Mouse (Mus musculus): ENCODE results near the gene Mark3.

The Mark3 gene

GRCm38 (mm10) chr12:111562276-111562814, 12.0 kb upstream of the Mark3 start:
- no peak for DNase-seq

GRCm38 (mm10) chr12:111563076-111563629, 11.2 kb upstream of the Mark3 start:
- no peak for DNase-seq

GRCm38 (mm10) chr12:111565363-111565762, 9.0 kb upstream of the Mark3 start:
- DNase-seq, result peak; percentile 67

GRCm38 (mm10) chr12:111568836-111569235, 5.5 kb upstream of the Mark3 start:
- DNase-seq, result no peak

- DNase-seq, result no peak
Measured at GRCm38 (mm10) chr12:111572406-111572805, 1.9 kb upstream of the Mark3 start.

GRCm38 (mm10) chr12:111573315-111573714, 1.0 kb upstream of the Mark3 start:
- no peak for DNase-seq

GRCm38 (mm10) chr12:111574887-111575838, 840 bp downstream of the Mark3 start:
- peak; percentile 39 for DNase-seq

GRCm38 (mm10) chr12:111583058-111583457, 8.7 kb downstream of the Mark3 start:
- DNase-seq, result no peak

GRCm38 (mm10) chr12:111584401-111584800, 10.1 kb downstream of the Mark3 start:
- no peak for DNase-seq

GRCm38 (mm10) chr12:111587252-111587651, 12.9 kb downstream of the Mark3 start:
- no peak for DNase-seq

- DNase-seq, result peak; percentile 73
Measured at GRCm38 (mm10) chr12:111592407-111593021, 18.2 kb downstream of the Mark3 start.

GRCm38 (mm10) chr12:111593775-111594174, 19.5 kb downstream of the Mark3 start:
- DNase-seq, result no peak

GRCm38 (mm10) chr12:111597310-111597709, 23.0 kb downstream of the Mark3 start:
- no peak for DNase-seq

- DNase-seq, result no peak
Measured at GRCm38 (mm10) chr12:111598902-111599301, 24.6 kb downstream of the Mark3 start.

- DNase-seq, result no peak
Measured at GRCm38 (mm10) chr12:111599640-111600039, 25.3 kb downstream of the Mark3 start.

GRCm38 (mm10) chr12:111603871-111604270, 29.5 kb downstream of the Mark3 start:
- DNase-seq, result no peak

- no peak for DNase-seq
Measured at GRCm38 (mm10) chr12:111605619-111606018, 31.3 kb downstream of the Mark3 start.

- no peak for DNase-seq
Measured at GRCm38 (mm10) chr12:111608015-111608414, 33.7 kb downstream of the Mark3 start.

GRCm38 (mm10) chr12:111614475-111615141, 40.3 kb downstream of the Mark3 start:
- no peak for DNase-seq

- no peak for DNase-seq
Measured at GRCm38 (mm10) chr12:111618266-111618665, 43.9 kb downstream of the Mark3 start.

- peak; percentile 72 for DNase-seq
Measured at GRCm38 (mm10) chr12:111648061-111648645, 73.8 kb downstream of the Mark3 start.

- no peak for DNase-seq
Measured at GRCm38 (mm10) chr12:111652953-111653352, 78.6 kb downstream of the Mark3 start.

Measured in lung, postnatal 36 days (tissue).